Mouse (Mus musculus) liver, embryonic 16.5 days (tissue): ENCODE measurements at regions not wholly inside any gene's neighbourhood (a gene's known extent, or its start where the extent isn't known, plus 50 kb on each side); places are given as distances from the start of the nearest gene placed in this dataset.

Experiments
- ATAC-seq: fragments of 200-750 bp; cut with Nextera tagmentation; 2 replicates; pipeline ENCODE4 v1.8.0; 2017; ENCODE audit warnings: low read depth, mild to moderate bottlenecking, moderate number of reproducible peaks, moderate library complexity
- H3K27ac ChIP-seq: fragments of 300-500 bp; sonication (generic); 2 replicates; pipeline ENCODE4 v1.5.1; 2014; ENCODE audit warnings: mild to moderate bottlenecking, low read length
- H3K27me3 ChIP-seq: fragments of 300-500 bp; sonication (generic); 2 replicates; pipeline ENCODE4 v1.6.1; 2014; ENCODE audit warnings: low read depth, low read length, mixed read lengths; ENCODE audit not compliant: control insufficient read depth, insufficient read depth
- H3K36me3 ChIP-seq: fragments of 300-500 bp; sonication (generic); 2 replicates; pipeline ENCODE4 v1.6.1; 2014; ENCODE audit warnings: mild to moderate bottlenecking; ENCODE audit not compliant: control insufficient read depth, insufficient read depth
- H3K4me1 ChIP-seq: fragments of 300-500 bp; sonication (generic); 2 replicates; pipeline ENCODE4 v1.6.1; 2014; ENCODE audit warnings: low read depth, low read length, mixed read lengths; ENCODE audit not compliant: control insufficient read depth
- H3K4me2 ChIP-seq: fragments of 300-500 bp; sonication (generic); 2 replicates; pipeline ENCODE4 v1.6.1; 2014; ENCODE audit warnings: low read depth, low read length, mixed read lengths
- H3K4me3 ChIP-seq: fragments of 300-500 bp; sonication (generic); 2 replicates; pipeline ENCODE4 v1.5.1; 2014; ENCODE audit warnings: low read depth, mild to moderate bottlenecking, low read length
- H3K9ac ChIP-seq: fragments of 300-500 bp; sonication (generic); 2 replicates; pipeline ENCODE4 v1.6.1; 2014; ENCODE audit warnings: low read depth, low read length
- H3K9me3 ChIP-seq: fragments of 300-500 bp; sonication (generic); replicated peaks from 2 replicates; pipeline ENCODE4 v1.6.1; 2016; ENCODE audit warnings: low read length; ENCODE audit not compliant: control insufficient read depth
- WGBS: fragments of 180-500 bp; shearing (Covaris S2); extraction: QIAGEN DNeasy Blood & Tissue Kit; methylation state at CpG from one replicate; pipeline ENCODE4 v1.1.7; 2014; ENCODE audit not compliant: insufficient replicate concordance; 5-methylcytosine and 5-hydroxymethylcytosine counted together

- WGBS, result 73% methylated on average over 6 of the region's 6 CpGs
- Histone ChIP-seq H3K4me2 (no peak overlapping the region), H3K9me3 (no peaks in the 10 kb centered on the region), H3K27ac (no peak overlapping the region), H3K4me3 (no peak overlapping the region), H3K27me3 (no peaks in the 10 kb centered on the region), H3K9ac (no peak overlapping the region), H3K36me3 (no peaks in the 10 kb centered on the region), H3K4me1 (no peaks in the 10 kb centered on the region)
- no peak for ATAC-seq
Measured at GRCm38 (mm10) chr13:69357435-69357834, 176.1 kb upstream of the Nsun2 start.

DNA sequence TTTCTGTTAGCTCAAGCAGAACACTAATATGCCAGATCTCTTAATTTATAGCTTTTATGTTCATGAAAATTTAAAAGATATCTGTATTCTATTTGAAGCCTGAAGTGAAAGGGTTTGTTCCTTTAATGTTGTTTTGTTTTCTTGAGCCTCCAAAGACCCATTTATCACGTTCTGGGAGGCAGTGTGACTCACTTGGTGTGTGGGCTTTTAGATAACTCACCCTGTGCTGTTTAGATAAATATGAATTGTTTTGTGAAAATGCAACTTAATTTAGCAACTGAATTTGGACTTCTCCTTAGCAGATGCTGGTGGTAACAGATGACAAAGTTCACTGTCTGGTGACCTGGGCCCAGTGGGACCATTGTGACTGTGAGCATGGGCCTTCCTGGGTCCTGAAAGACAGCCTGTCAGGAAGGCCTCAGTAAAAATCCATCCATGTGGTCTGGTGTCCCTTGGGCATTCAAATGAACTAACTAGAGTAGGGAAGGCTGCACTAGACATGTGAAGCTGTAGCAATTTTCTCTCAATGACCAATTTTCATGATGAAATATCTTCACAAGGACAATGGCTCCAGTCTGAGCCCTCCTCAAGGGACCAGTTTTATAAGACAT, 167.6 kb upstream of the Nsun2 start:
- Histone ChIP-seq H3K27ac (no peak overlapping the region), H3K4me2 (no peak overlapping the region), H3K9ac (no peak overlapping the region), H3K36me3 (no peaks in the 10 kb centered on the region), H3K9me3 (peaks cover 2% of the 10 kb centered on the region; the same call in 1 of the 2 replicates), H3K27me3 (no peaks in the 10 kb centered on the region), H3K4me1 (no peaks in the 10 kb centered on the region), H3K4me3 (no peak overlapping the region)
- ATAC-seq, result no peak
- WGBS, result 32% methylated on average over 1 of the region's 1 CpGs

DNA sequence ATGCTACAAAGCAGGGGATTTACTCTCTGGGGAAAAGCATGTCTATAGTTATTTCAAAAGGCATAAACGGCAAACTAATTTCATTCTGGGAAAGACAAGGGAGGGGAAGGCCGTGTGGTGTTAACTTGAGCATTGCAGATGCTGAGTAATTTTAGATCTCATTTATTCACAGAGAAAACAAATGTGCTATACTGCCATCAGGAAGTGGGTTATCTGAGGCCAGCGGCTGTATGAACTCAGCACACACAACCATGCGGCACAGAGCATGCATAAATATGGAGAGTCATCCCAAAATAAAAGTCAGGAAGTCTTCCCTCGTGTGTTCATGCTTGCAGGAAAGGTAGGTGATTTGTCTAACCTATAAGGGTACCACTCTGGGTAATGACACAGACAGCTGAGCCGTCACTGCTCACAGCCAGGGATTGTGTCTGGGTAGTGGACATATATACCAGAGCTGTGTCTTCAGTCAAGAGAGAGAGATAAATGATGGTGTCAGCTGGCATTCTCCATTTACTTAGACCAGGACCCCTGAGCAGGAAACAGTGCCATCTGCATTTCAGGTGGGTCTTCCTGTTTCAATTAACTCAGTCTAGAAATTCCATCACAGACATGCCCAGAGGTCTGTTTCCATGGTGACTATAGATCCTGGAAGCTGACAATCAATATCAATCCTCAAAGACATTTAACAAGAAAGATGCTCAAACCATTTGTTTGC, 160.3 kb upstream of the Nsun2 start:
- H3K4me2 ChIP-seq, result no peak overlapping the region
- H3K4me3 ChIP-seq, result no peak overlapping the region
- no peak overlapping the region for H3K9ac ChIP-seq
- ATAC-seq, result no peak
- H3K4me1 ChIP-seq, result no peaks in the 10 kb centered on the region
- no peaks in the 10 kb centered on the region for H3K27me3 ChIP-seq
- no peaks in the 10 kb centered on the region for H3K9me3 ChIP-seq
- no peak overlapping the region for H3K27ac ChIP-seq
- WGBS, result 51% methylated on average over 6 of the region's 6 CpGs
- H3K36me3 ChIP-seq, result no peaks in the 10 kb centered on the region

DNA sequence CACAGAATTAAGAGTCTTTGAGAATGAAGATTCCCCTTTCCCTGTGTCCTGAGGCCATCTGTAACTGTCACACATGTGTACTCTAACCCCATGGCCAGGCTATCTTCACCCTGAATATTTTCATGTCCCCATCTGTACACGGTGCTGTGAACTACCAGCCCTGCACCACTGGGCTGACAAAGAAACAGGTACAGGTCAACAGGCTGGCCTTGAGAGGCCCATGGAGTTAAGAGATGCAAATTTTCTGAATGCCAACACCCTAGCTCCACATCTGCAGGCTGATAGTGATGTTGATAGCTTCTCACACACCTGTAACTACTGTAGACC, 159.8 kb upstream of the Nsun2 start:
- H3K9me3 ChIP-seq, result no peaks in the 10 kb centered on the region
- no peak overlapping the region for H3K27ac ChIP-seq
- no peak for ATAC-seq
- H3K4me2 ChIP-seq, result no peak overlapping the region
- H3K27me3 ChIP-seq, result no peaks in the 10 kb centered on the region
- no peaks in the 10 kb centered on the region for H3K4me1 ChIP-seq
- no peak overlapping the region for H3K4me3 ChIP-seq
- H3K9ac ChIP-seq, result no peak overlapping the region
- WGBS, result 53% methylated on average over 1 of the region's 1 CpGs
- no peaks in the 10 kb centered on the region for H3K36me3 ChIP-seq

- no peaks in the 10 kb centered on the region for H3K4me1 ChIP-seq
- ATAC-seq, result peak; percentile 78; the same call in 1 of the 2 replicates
- H3K4me2 ChIP-seq, result no peak overlapping the region
- no peak overlapping the region for H3K27ac ChIP-seq
- H3K36me3 ChIP-seq, result no peaks in the 10 kb centered on the region
- 35% methylated on average over 4 of the region's 4 CpGs for WGBS
- no peak overlapping the region for H3K9ac ChIP-seq
- H3K27me3 ChIP-seq, result no peaks in the 10 kb centered on the region
- no peak overlapping the region for H3K4me3 ChIP-seq
- H3K9me3 ChIP-seq, result no peaks in the 10 kb centered on the region
Measured at GRCm38 (mm10) chr13:69380403-69380802, 153.1 kb upstream of the Nsun2 start.

GRCm38 (mm10) chr13:69384767-69385166, 148.8 kb upstream of the Nsun2 start:
- Histone ChIP-seq H3K9ac (no peak overlapping the region), H3K4me2 (no peak overlapping the region), H3K27me3 (no peaks in the 10 kb centered on the region), H3K36me3 (no peaks in the 10 kb centered on the region), H3K4me3 (no peak overlapping the region), H3K27ac (no peak overlapping the region), H3K4me1 (no peaks in the 10 kb centered on the region), H3K9me3 (no peaks in the 10 kb centered on the region)
- no peak for ATAC-seq

GRCm38 (mm10) chr13:69392917-69393827, 140.4 kb upstream of the Nsun2 start:
- Histone ChIP-seq H3K27ac (no peak overlapping the region), H3K36me3 (no peaks in the 10 kb centered on the region), H3K27me3 (no peaks in the 10 kb centered on the region), H3K4me2 (no peak overlapping the region), H3K9ac (no peak overlapping the region), H3K4me3 (no peak overlapping the region), H3K4me1 (no peaks in the 10 kb centered on the region), H3K9me3 (no peaks in the 10 kb centered on the region)
- ATAC-seq, result no peak
- WGBS, result 65% methylated on average over 11 of the region's 11 CpGs

DNA sequence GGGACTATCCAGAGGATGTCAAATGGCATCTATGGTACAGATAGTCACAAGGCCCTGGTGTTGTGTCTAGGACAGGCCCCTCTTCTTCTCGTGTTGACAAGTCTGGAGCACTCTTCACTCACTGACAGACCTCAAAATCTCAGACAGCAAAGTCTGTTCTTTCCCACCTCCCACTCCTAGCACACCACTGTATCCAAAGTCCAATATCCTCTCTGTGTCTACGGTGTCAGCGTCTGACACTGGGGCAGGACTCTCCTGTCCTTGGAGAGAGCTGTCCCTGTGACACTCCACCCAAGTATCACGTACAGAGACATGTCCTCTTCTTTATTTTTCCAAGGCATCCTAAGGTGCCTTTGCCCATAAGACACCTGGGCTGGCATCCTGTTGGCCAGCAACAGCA, 139.0 kb upstream of the Nsun2 start:
- 52% methylated on average over 4 of the region's 4 CpGs for WGBS
- Histone ChIP-seq H3K9ac (no peak overlapping the region), H3K4me1 (no peaks in the 10 kb centered on the region), H3K4me2 (no peak overlapping the region), H3K27ac (no peak overlapping the region), H3K4me3 (no peak overlapping the region), H3K27me3 (no peaks in the 10 kb centered on the region), H3K36me3 (no peaks in the 10 kb centered on the region), H3K9me3 (no peaks in the 10 kb centered on the region)
- peak; percentile 45 for ATAC-seq

DNA sequence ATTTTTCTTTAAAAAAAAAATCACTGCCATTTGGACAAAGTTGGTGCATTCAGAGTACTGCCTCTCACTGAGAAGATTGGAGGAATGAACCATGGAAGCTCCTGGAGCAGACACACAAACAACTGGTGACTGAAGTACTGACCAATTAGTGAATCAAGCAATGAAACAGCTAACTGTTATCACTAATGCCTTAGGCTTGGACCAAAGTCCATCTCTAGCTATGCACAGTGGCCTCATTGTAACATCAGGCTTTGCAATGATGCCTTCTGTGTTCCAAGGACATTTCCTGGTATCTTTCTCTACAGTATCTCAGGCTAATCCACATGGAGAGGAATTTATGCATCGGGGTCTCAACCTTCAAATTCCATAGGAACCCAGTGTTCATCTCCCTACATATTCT, 123.2 kb upstream of the Nsun2 start:
- Histone ChIP-seq H3K4me3 (no peak overlapping the region), H3K27me3 (no peaks in the 10 kb centered on the region), H3K4me1 (no peaks in the 10 kb centered on the region), H3K27ac (no peak overlapping the region), H3K9me3 (no peaks in the 10 kb centered on the region), H3K4me2 (no peak overlapping the region), H3K9ac (no peak overlapping the region), H3K36me3 (no peaks in the 10 kb centered on the region)
- no peak for ATAC-seq
- WGBS, result 50% methylated on average over 1 of the region's 1 CpGs
